Mouse (Mus musculus): Measurements from ENCODE around the gene Gpld1.

Gene Gpld1

GRCm38 (mm10) chr13:24942512-24943282, at the start of gene Gpld1:
Gene Gpld1, plus strand, starts transcription at chr13:24943152.
- no peak for TF ChIP-seq GATA4 (IDR thresholded peaks at IDR 0.05; ENCODE audit: insufficient replicate concordance, low read length)

- no peak for TF ChIP-seq GATA4 (IDR thresholded peaks at IDR 0.05; ENCODE audit: insufficient replicate concordance, low read length)
These were observed 49.1 kb upstream of the Gpld1 start for GRCm38 (mm10) chr13:24893880-24894279.

- TF ChIP-seq GATA4 (IDR thresholded peaks at IDR 0.05; ENCODE audit: insufficient replicate concordance, low read length), result no peak
These were observed 41.0 kb upstream of the Gpld1 start for GRCm38 (mm10) chr13:24901916-24902315.

GRCm38 (mm10) chr13:24903412-24903811, 39.5 kb upstream of the Gpld1 start:
- TF ChIP-seq GATA4 (IDR thresholded peaks at IDR 0.05; ENCODE audit: insufficient replicate concordance, low read length), result no peak

- no peak for TF ChIP-seq GATA4 (IDR thresholded peaks at IDR 0.05; ENCODE audit: insufficient replicate concordance, low read length)
These were observed 37.5 kb upstream of the Gpld1 start for GRCm38 (mm10) chr13:24905422-24905821.

GRCm38 (mm10) chr13:24906831-24907570, 36.0 kb upstream of the Gpld1 start:
- TF ChIP-seq GATA4 (IDR thresholded peaks at IDR 0.05; ENCODE audit: insufficient replicate concordance, low read length), result no peak

- no peak for TF ChIP-seq GATA4 (IDR thresholded peaks at IDR 0.05; ENCODE audit: insufficient replicate concordance, low read length)
These were observed 33.8 kb upstream of the Gpld1 start for GRCm38 (mm10) chr13:24909112-24909511.

- TF ChIP-seq GATA4 (IDR thresholded peaks at IDR 0.05; ENCODE audit: insufficient replicate concordance, low read length), result no peak
These were observed 29.4 kb upstream of the Gpld1 start for GRCm38 (mm10) chr13:24913576-24913975.

GRCm38 (mm10) chr13:24914915-24915314, 28.0 kb upstream of the Gpld1 start:
- TF ChIP-seq GATA4 (IDR thresholded peaks at IDR 0.05; ENCODE audit: insufficient replicate concordance, low read length), result no peak

- TF ChIP-seq GATA4 (IDR thresholded peaks at IDR 0.05; ENCODE audit: insufficient replicate concordance, low read length), result no peak
These were observed 27.1 kb upstream of the Gpld1 start for GRCm38 (mm10) chr13:24915831-24916230.

- TF ChIP-seq GATA4 (IDR thresholded peaks at IDR 0.05; ENCODE audit: insufficient replicate concordance, low read length), result no peak
These were observed 22.5 kb upstream of the Gpld1 start for GRCm38 (mm10) chr13:24920333-24920977.

- no peak for TF ChIP-seq GATA4 (IDR thresholded peaks at IDR 0.05; ENCODE audit: insufficient replicate concordance, low read length)
These were observed 21.7 kb upstream of the Gpld1 start for GRCm38 (mm10) chr13:24921281-24921680.

- no peak for TF ChIP-seq GATA4 (IDR thresholded peaks at IDR 0.05; ENCODE audit: insufficient replicate concordance, low read length)
These were observed 19.0 kb upstream of the Gpld1 start for GRCm38 (mm10) chr13:24923991-24924390.

- no peak for TF ChIP-seq GATA4 (IDR thresholded peaks at IDR 0.05; ENCODE audit: insufficient replicate concordance, low read length)
These were observed 12.4 kb upstream of the Gpld1 start for GRCm38 (mm10) chr13:24930591-24930990.

- no peak for TF ChIP-seq GATA4 (IDR thresholded peaks at IDR 0.05; ENCODE audit: insufficient replicate concordance, low read length)
These were observed 9.8 kb upstream of the Gpld1 start for GRCm38 (mm10) chr13:24933199-24933598.

- TF ChIP-seq GATA4 (IDR thresholded peaks at IDR 0.05; ENCODE audit: insufficient replicate concordance, low read length), result no peak
These were observed 6.2 kb upstream of the Gpld1 start for GRCm38 (mm10) chr13:24936772-24937107.

All from liver, adult (tissue).